Mouse (Mus musculus) layer of hippocampus, adult 6 months (tissue): Measurements from ENCODE around the gene Bpifb4. TPM values are rescaled to one million over a fixed set of nuclear protein-coding genes. Genes with fewer than 3 reads are reported as not detected.

Experiments
- long read RNA-seq, 2 experiments: library from polyadenylated mRNA; unstranded; transcript quantifications; one replicate each; pipeline ENCODE4 v2.0.0; 2019 to 2020
- polyA plus RNA-seq: library from polyadenylated mRNA; unstranded; fragments of <200 nt; fragmentation: Nextera tagmentation; gene quantifications from 2 replicates; pipeline ENCODE4 v1.2.3, GENCODE M21; 2021

The Bpifb4 gene
- polyA plus RNA-seq, result 0.06 TPM in 2 replicates
- long read RNA-seq, experiment 1, result 0 reads
- long read RNA-seq, experiment 2, result 0 reads

GRCm38 (mm10) chr2:153937843-153938242, at the start of gene Bpifb4:
Bpifb4 (plus strand) TSS chr2:153938212.

DNA sequence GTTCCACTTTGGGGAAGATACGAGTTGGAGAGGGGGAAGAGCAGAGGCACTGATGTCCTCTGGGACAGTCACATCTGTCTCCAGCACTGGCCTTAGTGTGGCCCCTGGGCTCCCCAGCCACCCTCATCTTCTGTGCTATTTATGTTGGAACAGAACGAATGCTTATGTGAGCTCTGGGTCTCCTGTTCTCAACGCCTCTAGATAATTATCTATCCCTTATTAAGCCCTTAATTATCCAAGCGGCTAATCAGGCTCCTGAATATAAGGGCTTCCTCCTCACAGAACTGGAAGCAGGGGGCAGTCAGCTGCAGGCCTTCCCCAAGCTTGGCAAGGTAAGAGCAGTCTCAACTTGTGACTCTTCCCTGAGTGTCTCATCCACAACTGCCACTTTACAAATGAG, 37.9 kb upstream of the Bpifb4 start, which contains the start of gene Bpifb6:
TSS of gene Bpifb6 (plus strand) at position 301 of the 400 bp plus-strand sequence.

DNA sequence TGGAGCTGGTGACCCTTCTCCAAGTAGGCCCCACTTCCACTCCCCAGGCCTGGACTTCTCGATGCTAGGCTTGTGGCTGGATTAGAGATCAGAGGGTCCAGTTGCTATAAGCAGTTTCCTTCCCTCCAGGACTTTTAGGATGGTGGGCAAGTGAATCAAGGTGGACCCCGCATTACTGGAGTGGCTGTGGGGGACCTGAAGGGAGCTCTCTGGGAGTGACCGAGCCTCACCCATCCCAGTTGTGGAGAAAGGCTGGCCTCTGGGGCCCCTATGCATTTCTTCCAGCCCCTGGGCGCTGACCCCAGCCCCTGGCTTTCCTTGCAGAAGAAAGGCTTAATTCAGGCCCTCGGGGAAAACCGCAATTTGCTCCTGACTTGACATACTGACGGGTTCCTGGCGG, 20.1 kb upstream of the Bpifb4 start, which contains the start of gene Bpifb3:
TSS of gene Bpifb3 (plus strand) at position 301 of the 400 bp plus-strand sequence.

DNA sequence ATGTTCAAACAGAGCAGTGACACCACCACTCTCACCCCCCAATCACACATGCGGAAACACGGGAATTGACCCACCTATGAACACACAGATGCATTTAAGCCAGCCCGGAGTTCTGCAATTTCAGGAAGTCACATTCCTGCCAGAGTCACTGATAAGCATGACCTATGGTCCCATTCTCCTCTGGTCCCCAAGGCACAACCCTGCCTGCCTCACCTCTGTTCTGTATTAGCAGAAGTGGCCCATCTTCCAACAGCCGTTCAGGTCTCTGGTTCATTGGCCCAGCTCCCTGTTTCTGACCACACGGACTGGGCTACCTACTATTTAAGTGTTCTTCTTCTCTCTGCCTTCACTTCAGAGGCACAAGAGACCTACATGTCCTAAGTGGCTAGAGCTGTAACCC, 36.6 kb downstream of the Bpifb4 start, which contains the start of gene Bpifa6:
TSS of gene Bpifa6 (plus strand) at position 364 of the 400 bp plus-strand sequence.

GRCm38 (mm10) chr2:154007965-154008364, 70.0 kb downstream of the Bpifb4 start, which contains the start of gene Bpifa2:
Bpifa2 (plus strand) TSS chr2:154008265.

Other genes with a start within 250 kb of the Bpifb4 start
- not detected in 2 replicates for gene Dnmt3c, start 241.6 kb upstream of the Bpifb4 start, polyA plus RNA-seq
- gene Mapre1, start 196.9 kb upstream of the Bpifb4 start, polyA plus RNA-seq, result 102 and 104 TPM in 2 replicates
- not detected in 2 replicates for gene Efcab8, start 158.3 kb upstream of the Bpifb4 start, polyA plus RNA-seq
- gene Sun5, start 67.1 kb upstream of the Bpifb4 start, polyA plus RNA-seq, result not detected in 2 replicates
- not detected in 2 replicates for gene Bpifb2, start 63.2 kb upstream of the Bpifb4 start, polyA plus RNA-seq
- gene Bpifb6, start 37.8 kb upstream of the Bpifb4 start, polyA plus RNA-seq, result 0.14 TPM in 1 of 2 replicates, not detected in the other
- gene Bpifb3, start 20.0 kb upstream of the Bpifb4 start, polyA plus RNA-seq, result 0.10 TPM in 1 of 2 replicates, not detected in the other
- gene Bpifa6, start 36.7 kb downstream of the Bpifb4 start, polyA plus RNA-seq, result not detected in 2 replicates
- not detected in 2 replicates for gene Bpifa2, start 70.1 kb downstream of the Bpifb4 start, polyA plus RNA-seq
- gene Bpifa3, start 192.1 kb downstream of the Bpifb4 start, polyA plus RNA-seq, result not detected in 2 replicates
- gene Bpifa1, start 204.7 kb downstream of the Bpifb4 start, polyA plus RNA-seq, result 0.13 TPM in 1 of 2 replicates, not detected in the other
- gene Bpifa5, start 224.4 kb downstream of the Bpifb4 start, polyA plus RNA-seq, result 0.13 TPM in 1 of 2 replicates, not detected in the other